Mouse (Mus musculus) embryonic facial prominence, embryonic 12.5 days (tissue): ENCODE measurements around the gene Dusp3. TPM values are rescaled to one million over a fixed set of nuclear protein-coding genes. Genes with fewer than 3 reads are reported as not detected.

Experiments
- ATAC-seq: fragments of 200-750 bp; cut with Nextera tagmentation; 2 replicates; pipeline ENCODE4 v1.8.0; 2017; ENCODE audit not compliant: insufficient number of reproducible peaks, insufficient read depth, low FRiP score, low TSS enrichment
- H3K27ac ChIP-seq: fragments of 300-500 bp; sonication (generic); 2 replicates; pipeline ENCODE4 v1.5.1; 2016; ENCODE audit warnings: mild to moderate bottlenecking
- H3K27me3 ChIP-seq: fragments of 300-500 bp; sonication (generic); 2 replicates; pipeline ENCODE4 v1.6.1; 2016; ENCODE audit warnings: mild to moderate bottlenecking, moderate library complexity
- H3K36me3 ChIP-seq: fragments of 300-500 bp; sonication (generic); 2 replicates; pipeline ENCODE4 v1.6.1; 2016; ENCODE audit warnings: mild to moderate bottlenecking
- H3K4me1 ChIP-seq: fragments of 300-500 bp; sonication (generic); 2 replicates; pipeline ENCODE4 v1.6.1; 2016
- H3K4me2 ChIP-seq: fragments of 300-500 bp; sonication (generic); replicated peaks from 2 replicates; pipeline ENCODE4 v1.6.1; 2016; ENCODE audit warnings: mild to moderate bottlenecking, moderate library complexity
- H3K4me3 ChIP-seq: fragments of 300-500 bp; sonication (generic); 2 replicates; pipeline ENCODE4 v1.5.1; 2016; ENCODE audit warnings: mild to moderate bottlenecking
- H3K9ac ChIP-seq: fragments of 300-500 bp; sonication (generic); 2 replicates; pipeline ENCODE4 v1.6.1; 2016; ENCODE audit warnings: mild to moderate bottlenecking, moderate library complexity
- H3K9me3 ChIP-seq: fragments of 300-500 bp; sonication (generic); 2 replicates; pipeline ENCODE4 v1.6.1; 2016; ENCODE audit warnings: mild to moderate bottlenecking, moderate library complexity
- WGBS: fragments of 180-500 bp; shearing (Covaris S2); methylation state at CpG from one replicate; pipeline ENCODE4 v1.1.7; 2016; 5-methylcytosine and 5-hydroxymethylcytosine counted together
- polyA plus RNA-seq: library from polyadenylated mRNA; unstranded; fragments of >200 nt; fragmentation: Nextera tagmentation; extraction: Ambion mirVana; gene quantifications from 2 replicates; pipeline ENCODE4 v1.2.1, GENCODE M21; 2016

The Dusp3 gene
- 12.3 and 12.5 TPM in 2 replicates for polyA plus RNA-seq

GRCm38 (mm10) chr11:101986913-101987312, at the start of gene Dusp3:
Gene Dusp3, minus strand, starts transcription at chr11:101987013.
- H3K4me3 ChIP-seq = no peak within 1 kb of the TSS
- H3K9me3 ChIP-seq = no peaks in the 10 kb centered on the region
- no peak within 1 kb of the TSS for H3K4me2 ChIP-seq
- ATAC-seq = no peak
- H3K27ac ChIP-seq = no peak within 1 kb of the TSS
- no peak within 1 kb of the TSS for H3K9ac ChIP-seq
- peaks cover 14% of the 10 kb centered on the region for H3K4me1 ChIP-seq
- WGBS = 85% methylated on average over 3 of the region's 3 CpGs
- no peaks in the 10 kb centered on the region for H3K36me3 ChIP-seq
- H3K27me3 ChIP-seq = 0 out of 2 replicates have a peak, but pooled peaks cover 9% of the 10 kb centered on the region

- ATAC-seq = no peak
- Histone ChIP-seq H3K36me3 (no peaks in the 10 kb centered on the region), H3K4me1 (no peaks in the 10 kb centered on the region), H3K4me2 (no peak overlapping the region), H3K9me3 (no peaks in the 10 kb centered on the region), H3K4me3 (no peak overlapping the region), H3K27ac (no peak overlapping the region), H3K9ac (no peak overlapping the region), H3K27me3 (peaks cover 5% of the 10 kb centered on the region; the same call in 1 of the 2 replicates)
- 85% methylated on average over 7 of the region's 7 CpGs for WGBS
Measured at GRCm38 (mm10) chr11:102036336-102036735, 49.5 kb upstream of the Dusp3 start.

GRCm38 (mm10) chr11:102035456-102035960, 48.7 kb upstream of the Dusp3 start:
- Histone ChIP-seq H3K9me3 (no peaks in the 10 kb centered on the region), H3K4me3 (no peak overlapping the region), H3K36me3 (no peaks in the 10 kb centered on the region), H3K27ac (no peak overlapping the region), H3K4me1 (no peaks in the 10 kb centered on the region), H3K9ac (no peak overlapping the region), H3K27me3 (peaks cover 5% of the 10 kb centered on the region; the same call in 1 of the 2 replicates), H3K4me2 (no peak overlapping the region)
- no peak for ATAC-seq
- 78% methylated on average over 5 of the region's 5 CpGs for WGBS

- H3K4me1 ChIP-seq = no peaks in the 10 kb centered on the region
- H3K27ac ChIP-seq = no peak overlapping the region
- H3K27me3 ChIP-seq = peaks cover 5% of the 10 kb centered on the region; the same call in 1 of the 2 replicates
- H3K4me2 ChIP-seq = no peak overlapping the region
- H3K4me3 ChIP-seq = no peak overlapping the region
- H3K9me3 ChIP-seq = no peaks in the 10 kb centered on the region
- ATAC-seq = no peak
- WGBS = 55% methylated on average over 8 of the region's 8 CpGs
- H3K36me3 ChIP-seq = no peaks in the 10 kb centered on the region
- no peak overlapping the region for H3K9ac ChIP-seq
Measured at GRCm38 (mm10) chr11:102034887-102035286, 48.1 kb upstream of the Dusp3 start.

- no peak for ATAC-seq
- H3K4me3 ChIP-seq = no peak overlapping the region
- H3K9me3 ChIP-seq = no peaks in the 10 kb centered on the region
- 79% methylated on average over 12 of the region's 12 CpGs for WGBS
- H3K4me2 ChIP-seq = no peak overlapping the region
- no peak overlapping the region for H3K27ac ChIP-seq
- peaks cover 5% of the 10 kb centered on the region; the same call in 1 of the 2 replicates for H3K27me3 ChIP-seq
- no peak overlapping the region for H3K9ac ChIP-seq
- no peaks in the 10 kb centered on the region for H3K36me3 ChIP-seq
- no peaks in the 10 kb centered on the region for H3K4me1 ChIP-seq
Measured at GRCm38 (mm10) chr11:102033055-102033591, 46.3 kb upstream of the Dusp3 start.

- WGBS = 82% methylated on average over 7 of the region's 7 CpGs
- Histone ChIP-seq H3K4me3 (no peak overlapping the region), H3K4me1 (0 out of 2 replicates have a peak, but pooled peaks cover 5% of the 10 kb centered on the region), H3K27ac (no peak overlapping the region), H3K9me3 (no peaks in the 10 kb centered on the region), H3K9ac (no peak overlapping the region), H3K27me3 (no peaks in the 10 kb centered on the region), H3K36me3 (no peaks in the 10 kb centered on the region), H3K4me2 (no peak overlapping the region)
- ATAC-seq = no peak
Measured at GRCm38 (mm10) chr11:102031149-102031548, 44.3 kb upstream of the Dusp3 start.

GRCm38 (mm10) chr11:102029966-102030365, 43.2 kb upstream of the Dusp3 start:
- H3K4me1 ChIP-seq = peaks cover 14% of the 10 kb centered on the region; the same call in 1 of the 2 replicates
- H3K4me2 ChIP-seq = no peak overlapping the region
- H3K27me3 ChIP-seq = peaks cover 8% of the 10 kb centered on the region; the same call in 1 of the 2 replicates
- no peaks in the 10 kb centered on the region for H3K9me3 ChIP-seq
- H3K9ac ChIP-seq = no peak overlapping the region
- no peak for ATAC-seq
- no peak overlapping the region for H3K4me3 ChIP-seq
- no peak overlapping the region for H3K27ac ChIP-seq
- 34% methylated on average over 7 of the region's 7 CpGs for WGBS
- H3K36me3 ChIP-seq = no peaks in the 10 kb centered on the region

GRCm38 (mm10) chr11:102029304-102029703, 42.5 kb upstream of the Dusp3 start:
- Histone ChIP-seq H3K4me3 (no peak overlapping the region), H3K4me2 (no peak overlapping the region), H3K9ac (no peak overlapping the region), H3K36me3 (no peaks in the 10 kb centered on the region), H3K9me3 (no peaks in the 10 kb centered on the region), H3K27ac (no peak overlapping the region), H3K27me3 (peaks cover 9% of the 10 kb centered on the region; the same call in 1 of the 2 replicates), H3K4me1 (peaks cover 14% of the 10 kb centered on the region; the same call in 1 of the 2 replicates)
- no peak for ATAC-seq
- 85% methylated on average over 4 of the region's 4 CpGs for WGBS

GRCm38 (mm10) chr11:102028087-102028816, 41.4 kb upstream of the Dusp3 start, which contains the start of gene Mpp3:
Gene Mpp3, minus strand, starts transcription at chr11:102028461.
- Histone ChIP-seq H3K27me3 (peaks cover 9% of the 10 kb centered on the region; the same call in 1 of the 2 replicates), H3K4me3 (peak within 1 kb of the TSS; percentile 71), H3K9me3 (no peaks in the 10 kb centered on the region), H3K27ac (no peak within 1 kb of the TSS), H3K36me3 (no peaks in the 10 kb centered on the region), H3K4me1 (peaks cover 16% of the 10 kb centered on the region; the same call in 1 of the 2 replicates), H3K9ac (no peak within 1 kb of the TSS), H3K4me2 (peak within 1 kb of the TSS; percentile 92)
- whole genome bisulfite sequencing = 72% methylated on average over 6 of the region's 6 CpGs
- no peak for ATAC-seq

GRCm38 (mm10) chr11:102027361-102028017, 40.7 kb upstream of the Dusp3 start:
- Histone ChIP-seq H3K36me3 (no peaks in the 10 kb centered on the region), H3K27ac (peak overlapping the region; percentile 79; the same call in 1 of the 2 replicates), H3K4me2 (peak overlapping the region; percentile 92), H3K27me3 (peaks cover 9% of the 10 kb centered on the region; the same call in 1 of the 2 replicates), H3K9ac (peak overlapping the region; percentile 61; the same call in 1 of the 2 replicates), H3K9me3 (no peaks in the 10 kb centered on the region), H3K4me3 (peak overlapping the region; percentile 71), H3K4me1 (peaks cover 16% of the 10 kb centered on the region; the same call in 1 of the 2 replicates)
- ATAC-seq = no peak; the same call in 1 of the 2 replicates
- 7% methylated on average over 12 of the region's 12 CpGs for WGBS

GRCm38 (mm10) chr11:102026694-102027360, 40.0 kb upstream of the Dusp3 start:
- peak overlapping the region; percentile 92 for H3K4me2 ChIP-seq
- H3K9me3 ChIP-seq = no peaks in the 10 kb centered on the region
- H3K27me3 ChIP-seq = peaks cover 9% of the 10 kb centered on the region; the same call in 1 of the 2 replicates
- H3K36me3 ChIP-seq = peaks cover 2% of the 10 kb centered on the region; the same call in 1 of the 2 replicates
- H3K4me1 ChIP-seq = peaks cover 16% of the 10 kb centered on the region; the same call in 1 of the 2 replicates
- peak; percentile 77 for ATAC-seq
- peak overlapping the region; percentile 79 for H3K27ac ChIP-seq
- 1% methylated on average over 54 of the region's 73 CpGs for WGBS
- H3K9ac ChIP-seq = peak overlapping the region; percentile 61
- peak overlapping the region; percentile 71 for H3K4me3 ChIP-seq
